8 mouse cellular contexts compared by ENCODE assay signal in the genomic region with DNA sequence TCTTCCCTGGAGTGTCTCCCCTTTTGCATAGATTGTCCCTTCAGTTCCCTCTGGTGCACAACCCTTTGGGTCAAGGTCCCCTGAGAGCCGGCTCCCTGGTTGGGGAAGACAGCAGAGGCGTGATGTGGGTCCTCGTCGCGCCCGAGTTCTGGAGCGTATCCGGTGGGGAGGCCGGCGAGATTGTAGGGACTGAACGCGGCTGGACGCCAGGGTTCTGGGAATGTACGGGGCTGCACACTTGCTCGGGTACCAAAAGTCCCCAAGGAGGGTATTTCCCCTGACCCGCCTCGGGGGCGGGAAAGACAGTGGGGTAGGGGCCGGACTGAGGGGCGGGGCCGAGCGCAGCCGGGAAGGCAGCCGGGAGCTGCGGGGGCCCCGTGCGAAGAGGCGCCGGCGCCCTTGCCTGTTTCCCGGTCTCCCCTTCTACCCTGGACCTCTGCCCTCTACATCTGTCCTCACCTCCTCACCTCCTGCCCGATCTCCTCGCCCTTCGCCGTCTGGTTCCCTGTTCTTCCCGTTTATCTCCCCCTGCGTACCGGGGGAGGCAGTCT. TPM values are rescaled to one million over a fixed set of nuclear protein-coding genes. Genes with fewer than 3 reads are reported as not detected.
A peak's percentile ranks its signal among the peaks of the same experiment; 100 is the strongest.
DNase-seq lines count a peak whose midpoint lies in the region; ATAC-seq lines count a peak whose summit lies in the region.

No protein-coding gene starts in this region.

- H3K9me3 ChIP-seq in heart, embryonic 13.5 days, result no peaks in the 10 kb centered on the region
- H3K9me3 ChIP-seq in midbrain, embryonic 11.5 days (ENCODE audit: control insufficient read depth, low read length), result peaks cover 5% of the 10 kb centered on the region
- peaks cover 3% of the 10 kb centered on the region; the same call in 1 of the 2 replicates for H3K9me3 ChIP-seq in stomach, embryonic 16.5 days (replicated peaks; ENCODE audit: control insufficient read depth, low read length)

- no peaks in the 10 kb centered on the region for H3K27me3 ChIP-seq in heart, embryonic 13.5 days (replicated peaks)
- H3K27me3 ChIP-seq in midbrain, embryonic 11.5 days (ENCODE audit: control insufficient read depth, insufficient read depth, low read length), result no peaks in the 10 kb centered on the region
- H3K27me3 ChIP-seq in stomach, embryonic 16.5 days (ENCODE audit: control insufficient read depth, insufficient read depth, low read length), result no peaks in the 10 kb centered on the region

- peak overlapping the region; percentile 68 for H3K4me3 ChIP-seq in heart, embryonic 13.5 days
- H3K4me3 ChIP-seq in midbrain, embryonic 11.5 days (ENCODE audit: low read depth, low read length), result peak overlapping the region; percentile 61
- H3K4me3 ChIP-seq in stomach, embryonic 16.5 days (replicated peaks; ENCODE audit: low read length), result peak overlapping the region; percentile 74

- H3K27ac ChIP-seq in heart, embryonic 13.5 days (replicated peaks), result peak overlapping the region; percentile 97
- peak overlapping the region; percentile 99 for H3K27ac ChIP-seq in midbrain, embryonic 11.5 days (ENCODE audit: low read depth, low read length)
- peak overlapping the region; percentile 99 for H3K27ac ChIP-seq in stomach, embryonic 16.5 days (ENCODE audit: low read length)

- H3K36me3 ChIP-seq in heart, embryonic 13.5 days, result peaks cover 17% of the 10 kb centered on the region
- H3K36me3 ChIP-seq in midbrain, embryonic 11.5 days (ENCODE audit: control insufficient read depth, insufficient read depth, low read length), result peaks cover 10% of the 10 kb centered on the region
- peaks cover 4% of the 10 kb centered on the region; the same call in 1 of the 2 replicates for H3K36me3 ChIP-seq in stomach, embryonic 16.5 days (ENCODE audit: control insufficient read depth, insufficient read depth, low read length)

- H3K4me2 ChIP-seq in heart, embryonic 13.5 days, result peak overlapping the region; percentile 96
- H3K4me2 ChIP-seq in midbrain, embryonic 11.5 days, result peak overlapping the region; percentile 77
- peak overlapping the region; percentile 90 for H3K4me2 ChIP-seq in stomach, embryonic 16.5 days (ENCODE audit: low read depth, low read length)

- WGBS in heart, embryonic 13.5 days, result 0% methylated on average over 30 of the region's 38 CpGs
- WGBS in midbrain, embryonic 11.5 days, result 0% methylated on average over 38 of the region's 38 CpGs
- under 1% methylated on average over 38 of the region's 38 CpGs for WGBS in stomach, embryonic 16.5 days

- peak; percentile 44; the same call in 1 of the 2 replicates for ATAC-seq in heart, embryonic 13.5 days (ENCODE audit: extremely low read depth, insufficient number of reproducible peaks, low FRiP score, low TSS enrichment)
- ATAC-seq in midbrain, embryonic 11.5 days (ENCODE audit: low FRiP score), result peak; percentile 54
- ATAC-seq in stomach, embryonic 16.5 days (ENCODE audit: insufficient read depth, low FRiP score), result peak; percentile 56
- ATAC-seq in granulocyte monocyte progenitor cell, adult 5-6 weeks (replicated peaks; ENCODE audit: poor library complexity, severe bottlenecking), result no peak

- H3K4me1 ChIP-seq in heart, embryonic 13.5 days, result peaks cover 63% of the 10 kb centered on the region
- H3K4me1 ChIP-seq in midbrain, embryonic 11.5 days (ENCODE audit: control insufficient read depth, insufficient read depth, low read length), result peaks cover 38% of the 10 kb centered on the region
- H3K4me1 ChIP-seq in stomach, embryonic 16.5 days (ENCODE audit: control insufficient read depth, insufficient read depth, low read length), result peaks cover 49% of the 10 kb centered on the region

- H3K9ac ChIP-seq in heart, embryonic 13.5 days, result peak overlapping the region; percentile 91
- H3K9ac ChIP-seq in midbrain, embryonic 11.5 days (ENCODE audit: low read length), result peak overlapping the region; percentile 92
- peak overlapping the region; percentile 85 for H3K9ac ChIP-seq in stomach, embryonic 16.5 days (ENCODE audit: low read length)

- peak; percentile 46 to 56 for DNase-seq in urinary bladder, adult 18-20 months (ENCODE audit: low spot score in 2 of 2)
- DNase-seq in urinary bladder, adult 2 months (ENCODE audit: low spot score), result no peak
- peak; percentile 75 for DNase-seq in embryo, embryonic 10.5 days (ENCODE audit: low spot score)
- peak; percentile 77 to 83 for DNase-seq in kidney, postnatal 4 days
- DNase-seq in midbrain, embryonic 11.5 days (ENCODE audit: low spot score, missing footprints), result peak; percentile 96

RNA-seq across cellular contexts. Expression of a gene that starts 1.0 kb away (rescaled TPM):
- 55.2 and 57.5 TPM in 2 replicates for polyA plus RNA-seq in urinary bladder, adult 2 months (2012; rRNA removed)
- polyA plus RNA-seq in heart, embryonic 13.5 days (2015; fragmentation: Nextera tagmentation; extraction: Ambion mirVana), result 19.8 and 21.0 TPM in 2 replicates
- polyA plus RNA-seq in midbrain, embryonic 11.5 days (2014; fragmentation: Nextera tagmentation; extraction: Ambion mirVana), result 24.1 and 25.2 TPM in 2 replicates
- 20.1 and 20.2 TPM in 2 replicates for polyA plus RNA-seq in stomach, embryonic 16.5 days (2015; fragmentation: Nextera tagmentation; extraction: Ambion mirVana)
- total RNA-seq in granulocyte monocyte progenitor cell, adult 5-6 weeks (2014; fragmentation: Nextera tagmentation), result 56.9 and 60.9 TPM in 2 replicates
- 15.0 and 17.4 TPM in 2 replicates for total RNA-seq in granulocyte monocyte progenitor cell, adult 5-6 weeks (2017)

RNA-seq across cellular contexts. Expression of a gene that starts 5.2 kb away (rescaled TPM):
- polyA plus RNA-seq in urinary bladder, adult 2 months (2012; rRNA removed), result 10.9 and 11.6 TPM in 2 replicates
- polyA plus RNA-seq in heart, embryonic 13.5 days (2015; fragmentation: Nextera tagmentation; extraction: Ambion mirVana), result 43.5 and 50.5 TPM in 2 replicates
- polyA plus RNA-seq in midbrain, embryonic 11.5 days (2014; fragmentation: Nextera tagmentation; extraction: Ambion mirVana), result 59.8 and 61.0 TPM in 2 replicates
- 48.9 and 51.5 TPM in 2 replicates for polyA plus RNA-seq in stomach, embryonic 16.5 days (2015; fragmentation: Nextera tagmentation; extraction: Ambion mirVana)
- 66.8 and 88.9 TPM in 2 replicates for total RNA-seq in granulocyte monocyte progenitor cell, adult 5-6 weeks (2014; fragmentation: Nextera tagmentation)
- 41.5 and 46.0 TPM in 2 replicates for total RNA-seq in granulocyte monocyte progenitor cell, adult 5-6 weeks (2017)

RNA-seq across cellular contexts. Expression of a gene that starts 13.3 kb away (rescaled TPM):
- polyA plus RNA-seq in urinary bladder, adult 2 months (2012; rRNA removed), result 53.4 and 57.7 TPM in 2 replicates
- 22.8 and 27.7 TPM in 2 replicates for polyA plus RNA-seq in heart, embryonic 13.5 days (2015; fragmentation: Nextera tagmentation; extraction: Ambion mirVana)
- 39.0 and 43.6 TPM in 2 replicates for polyA plus RNA-seq in midbrain, embryonic 11.5 days (2014; fragmentation: Nextera tagmentation; extraction: Ambion mirVana)
- 33.8 and 44.1 TPM in 2 replicates for polyA plus RNA-seq in stomach, embryonic 16.5 days (2015; fragmentation: Nextera tagmentation; extraction: Ambion mirVana)
- total RNA-seq in granulocyte monocyte progenitor cell, adult 5-6 weeks (2014; fragmentation: Nextera tagmentation), result 79.2 and 111 TPM in 2 replicates
- 44.3 and 57.8 TPM in 2 replicates for total RNA-seq in granulocyte monocyte progenitor cell, adult 5-6 weeks (2017)

RNA-seq across cellular contexts. Expression of a gene that starts 25.0 kb away (rescaled TPM):
- polyA plus RNA-seq in urinary bladder, adult 2 months (2012; rRNA removed), result 10.4 and 14.2 TPM in 2 replicates
- polyA plus RNA-seq in heart, embryonic 13.5 days (2015; fragmentation: Nextera tagmentation; extraction: Ambion mirVana), result 17.7 and 18.4 TPM in 2 replicates
- polyA plus RNA-seq in midbrain, embryonic 11.5 days (2014; fragmentation: Nextera tagmentation; extraction: Ambion mirVana), result 19.4 and 21.5 TPM in 2 replicates
- 11.7 and 16.2 TPM in 2 replicates for polyA plus RNA-seq in stomach, embryonic 16.5 days (2015; fragmentation: Nextera tagmentation; extraction: Ambion mirVana)
- 103 and 159 TPM in 2 replicates for total RNA-seq in granulocyte monocyte progenitor cell, adult 5-6 weeks (2014; fragmentation: Nextera tagmentation)
- 23.7 and 28.6 TPM in 2 replicates for total RNA-seq in granulocyte monocyte progenitor cell, adult 5-6 weeks (2017)

RNA-seq across cellular contexts. Expression of a gene that starts 28.2 kb away (rescaled TPM):
- polyA plus RNA-seq in urinary bladder, adult 2 months (2012; rRNA removed), result 257 TPM in 2 replicates
- polyA plus RNA-seq in heart, embryonic 13.5 days (2015; fragmentation: Nextera tagmentation; extraction: Ambion mirVana), result 741 and 743 TPM in 2 replicates
- 1,522 and 1,543 TPM in 2 replicates for polyA plus RNA-seq in midbrain, embryonic 11.5 days (2014; fragmentation: Nextera tagmentation; extraction: Ambion mirVana)
- polyA plus RNA-seq in stomach, embryonic 16.5 days (2015; fragmentation: Nextera tagmentation; extraction: Ambion mirVana), result 649 and 665 TPM in 2 replicates
- total RNA-seq in granulocyte monocyte progenitor cell, adult 5-6 weeks (2014; fragmentation: Nextera tagmentation), result 640 and 699 TPM in 2 replicates
- total RNA-seq in granulocyte monocyte progenitor cell, adult 5-6 weeks (2017), result 874 and 1,022 TPM in 2 replicates
